ENCODE assay signal across 8 mouse cellular contexts in the genomic region with DNA sequence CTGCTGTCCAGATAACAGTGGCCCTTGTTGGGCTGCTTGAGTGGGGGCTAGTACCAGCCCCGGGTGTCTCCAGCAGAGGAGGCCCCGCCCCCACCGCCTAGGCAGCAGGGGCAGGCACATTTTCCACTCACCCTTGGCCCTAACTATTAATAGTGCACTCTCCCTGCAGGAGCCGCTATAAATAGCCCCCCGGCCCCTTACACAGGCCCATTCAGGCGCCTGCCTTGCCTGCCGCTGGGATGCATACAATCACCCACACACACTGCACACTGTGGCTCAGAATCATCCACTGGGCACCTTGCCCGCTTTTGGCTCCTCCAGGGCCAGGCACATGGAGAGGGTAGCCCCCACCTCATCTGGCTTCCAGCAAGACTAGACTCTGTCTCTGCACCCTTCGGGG. TPM values are rescaled to one million over a fixed set of nuclear protein-coding genes. Genes with fewer than 3 reads are reported as not detected.
DNase-seq lines count a peak whose midpoint lies in the region; ATAC-seq and TF ChIP-seq lines count a peak whose summit lies in the region.

No protein-coding gene starts in this region.

- peak; percentile 86 for ATAC-seq in hindbrain, embryonic 16.5 days
- peak; percentile 60 for ATAC-seq in stomach, embryonic 14.5 days (ENCODE audit: insufficient number of reproducible peaks, insufficient read depth, low FRiP score, low read depth)

- H3K27ac ChIP-seq in hindbrain, embryonic 16.5 days (ENCODE audit: low read depth, low read length), result peak overlapping the region; percentile 37
- H3K27ac ChIP-seq in stomach, embryonic 14.5 days (ENCODE audit: low read length), result peak overlapping the region; percentile 59; the same call in 1 of the 2 replicates

- H3K4me3 ChIP-seq in E14TG2a.4 (replicated peaks; ENCODE audit: low read length), result peak overlapping the region; percentile 65
- no peak overlapping the region for H3K4me3 ChIP-seq in hindbrain, embryonic 16.5 days (ENCODE audit: low read length)
- no peak overlapping the region for H3K4me3 ChIP-seq in stomach, embryonic 14.5 days (ENCODE audit: low read depth, low read length)

- no peaks in the 10 kb centered on the region for H3K27me3 ChIP-seq in E14TG2a.4 (ENCODE audit: insufficient read depth, low read length)
- H3K27me3 ChIP-seq in hindbrain, embryonic 16.5 days (replicated peaks; ENCODE audit: control insufficient read depth, insufficient read depth, low read length), result no peaks in the 10 kb centered on the region
- no peaks in the 10 kb centered on the region for H3K27me3 ChIP-seq in stomach, embryonic 14.5 days (ENCODE audit: control insufficient read depth, insufficient read depth, low read length)

- WGBS in hindbrain, embryonic 16.5 days, result 19% methylated on average over 9 of the region's 9 CpGs
- 16% methylated on average over 9 of the region's 9 CpGs for WGBS in stomach, embryonic 14.5 days

- H3K4me1 ChIP-seq in E14TG2a.4 (replicated peaks; ENCODE audit: low read depth, low read length), result peaks cover 62% of the 10 kb centered on the region
- H3K4me1 ChIP-seq in hindbrain, embryonic 16.5 days (ENCODE audit: control insufficient read depth, insufficient read depth, low read depth, low read length), result peaks cover 18% of the 10 kb centered on the region
- H3K4me1 ChIP-seq in stomach, embryonic 14.5 days (ENCODE audit: control insufficient read depth, insufficient read depth, low read length), result peaks cover 12% of the 10 kb centered on the region

- peak overlapping the region; percentile 22; the same call in 1 of the 2 replicates for H3K9ac ChIP-seq in hindbrain, embryonic 16.5 days (ENCODE audit: low read depth, low read length)
- H3K9ac ChIP-seq in stomach, embryonic 14.5 days (replicated peaks; ENCODE audit: low read depth, low read length), result no peak overlapping the region

- peak; percentile 79 to 88 for DNase-seq in cerebellum, postnatal 10 days
- peak; percentile 76 to 81 for DNase-seq in gastrocnemius, adult 8-10 months (ENCODE audit: low spot score in 2 of 2)
- peak; percentile 77 to 78 for DNase-seq in left cerebral cortex, adult 9 months (ENCODE audit: low spot score in 2 of 2)
- DNase-seq in lung, postnatal 4 days, result peak; percentile 59 to 86
- no peak for DNase-seq in testis, postnatal 10 days (ENCODE audit: low spot score)

- TF ChIP-seq CTCF in E14TG2a.4 (conservative IDR thresholded peaks at IDR 0.05; ENCODE audit: low read length), result no peak

- H3K36me3 ChIP-seq in E14TG2a.4 (ENCODE audit: insufficient read depth, low read length), result peaks cover 12% of the 10 kb centered on the region
- H3K36me3 ChIP-seq in hindbrain, embryonic 16.5 days (ENCODE audit: control insufficient read depth, insufficient read depth, low read length), result no peaks in the 10 kb centered on the region
- no peaks in the 10 kb centered on the region for H3K36me3 ChIP-seq in stomach, embryonic 14.5 days (ENCODE audit: control insufficient read depth, insufficient read depth, low read length)

- no peaks in the 10 kb centered on the region for H3K9me3 ChIP-seq in E14TG2a.4 (ENCODE audit: low read length)
- no peaks in the 10 kb centered on the region for H3K9me3 ChIP-seq in hindbrain, embryonic 16.5 days (ENCODE audit: control insufficient read depth, low read length)
- no peaks in the 10 kb centered on the region for H3K9me3 ChIP-seq in stomach, embryonic 14.5 days (ENCODE audit: control insufficient read depth, low read depth, low read length)

- H3K4me2 ChIP-seq in hindbrain, embryonic 16.5 days (ENCODE audit: low read length), result no peak overlapping the region
- no peak overlapping the region for H3K4me2 ChIP-seq in stomach, embryonic 14.5 days (replicated peaks; ENCODE audit: low read depth, low read length)

RNA-seq across cellular contexts. Expression of a gene that starts 19.8 kb away (rescaled TPM):
- 1 to 10 TPM; 6.5 to 9.4 (median 8.1) TPM for total RNA-seq in gastrocnemius, adult 8-10 months (2022)
- 61.0 and 61.9 TPM in 2 replicates for polyA plus RNA-seq in hindbrain, embryonic 16.5 days (2015; fragmentation: Nextera tagmentation; extraction: Ambion mirVana)
- 59.6 and 72.9 TPM in 2 replicates for polyA plus RNA-seq in stomach, embryonic 14.5 days (2014; fragmentation: Nextera tagmentation; extraction: Ambion mirVana)

RNA-seq across cellular contexts. Expression of a gene that starts 20.2 kb away (rescaled TPM):
- 1 to 10 TPM; 2.5 to 5.6 (median 3.7) TPM for total RNA-seq in gastrocnemius, adult 8-10 months (2022)
- polyA plus RNA-seq in hindbrain, embryonic 16.5 days (2015; fragmentation: Nextera tagmentation; extraction: Ambion mirVana), result 9.5 and 10.1 TPM in 2 replicates
- polyA plus RNA-seq in stomach, embryonic 14.5 days (2014; fragmentation: Nextera tagmentation; extraction: Ambion mirVana), result 10.5 and 12.7 TPM in 2 replicates

RNA-seq across cellular contexts. Expression of a gene that starts 22.7 kb away (rescaled TPM):
- 10 to 100 TPM; 19.5 to 42.9 (median 25.7) TPM for total RNA-seq in gastrocnemius, adult 8-10 months (2022)
- 71.4 and 77.4 TPM in 2 replicates for polyA plus RNA-seq in hindbrain, embryonic 16.5 days (2015; fragmentation: Nextera tagmentation; extraction: Ambion mirVana)
- 35.9 and 38.4 TPM in 2 replicates for polyA plus RNA-seq in stomach, embryonic 14.5 days (2014; fragmentation: Nextera tagmentation; extraction: Ambion mirVana)
